Mouse (Mus musculus) forebrain, postnatal 0 days (tissue): Measurements from ENCODE around the gene Ddn. TPM values are rescaled to one million over a fixed set of nuclear protein-coding genes. Genes with fewer than 3 reads are reported as not detected.
"Not testable (repeated sequence)": the region's sequence is repeated elsewhere in the genome, so short reads cannot be mapped to it uniquely, and the experiment has no call there.

Experiments used
- ATAC-seq: fragments of 200-750 bp; cut with Nextera tagmentation; 2 replicates; pipeline ENCODE4 v1.8.0; 2017; ENCODE audit warnings: mild to moderate bottlenecking, moderate library complexity
- DNase-seq: peaks from one replicate; pipeline ENCODE4 v3.0.0-alpha.2; 2015
- H3K27ac ChIP-seq: fragments of 300-500 bp; sonication (generic); 2 replicates; pipeline ENCODE4 v1.5.1; 2014; ENCODE audit warnings: low read depth, mild to moderate bottlenecking, antibody characterized with exemption, low read length, moderate library complexity, mixed read lengths
- H3K27me3 ChIP-seq: fragments of 300-500 bp; sonication (generic); 2 replicates; pipeline ENCODE4 v1.6.1; 2014; ENCODE audit warnings: mild to moderate bottlenecking, low read length, mixed read lengths; ENCODE audit not compliant: insufficient read depth
- H3K36me3 ChIP-seq: fragments of 300-500 bp; sonication (generic); 2 replicates; pipeline ENCODE4 v1.6.1; 2014; ENCODE audit warnings: mild to moderate bottlenecking, moderate library complexity; ENCODE audit not compliant: insufficient read depth
- H3K4me1 ChIP-seq: fragments of 300-500 bp; sonication (generic); 2 replicates; pipeline ENCODE4 v1.6.1; 2014; ENCODE audit warnings: antibody characterized with exemption; ENCODE audit not compliant: insufficient read depth
- H3K4me2 ChIP-seq: fragments of 300-500 bp; sonication (generic); 2 replicates; pipeline ENCODE4 v1.6.1; 2014; ENCODE audit warnings: low read depth, mild to moderate bottlenecking, moderate library complexity
- H3K4me3 ChIP-seq: fragments of 300-500 bp; sonication (generic); 2 replicates; pipeline ENCODE4 v1.5.1; 2014; ENCODE audit warnings: low read depth, low read length, mixed read lengths
- H3K9ac ChIP-seq: fragments of 300-500 bp; sonication (generic); 2 replicates; pipeline ENCODE4 v1.6.1; 2014; ENCODE audit warnings: mild to moderate bottlenecking
- H3K9me3 ChIP-seq: fragments of 300-500 bp; sonication (generic); 2 replicates; pipeline ENCODE4 v1.6.1; 2016; ENCODE audit warnings: low read length
- CTCF ChIP-seq: sonication (generic); IDR thresholded peaks from 2 replicates; pipeline ENCODE4 v1.5.1; 2016; ENCODE audit warnings: antibody characterized with exemption, control low read depth, low read depth
- WGBS: fragments of 180-500 bp; shearing (Covaris S2); extraction: QIAGEN DNeasy Blood & Tissue Kit; methylation state at CpG from one replicate; pipeline ENCODE4 v1.1.7; 2014; 5-methylcytosine and 5-hydroxymethylcytosine counted together
- polyA plus RNA-seq: library from polyadenylated mRNA; unstranded; fragments of >200 nt; fragmentation: Nextera tagmentation; extraction: Ambion mirVana; gene quantifications from 2 replicates; pipeline ENCODE4 v1.2.1, GENCODE M21; 2015
- total RNA-seq: library from RNA; depleted of rRNA; stranded (reverse); fragments of >200 nt; gene quantifications from 2 replicates; pipeline ENCODE4 v1.2.3, GENCODE M21; 2014

The Ddn gene
- total and polyA plus RNA-seq, 2 experiments from 2014 or later, result 2.2 to 36.3 TPM

GRCm38 (mm10) chr15:98812741-98813424 lies 3.6 kb upstream of the Ddn start:
- no peaks in the 10 kb centered on the region for H3K9me3 ChIP-seq
- H3K4me3 ChIP-seq, result no peak overlapping the region
- no peak overlapping the region for H3K9ac ChIP-seq
- peaks cover 10% of the 10 kb centered on the region; the same call in 1 of the 2 replicates for H3K4me1 ChIP-seq
- TF ChIP-seq CTCF, result no peak
- no peak for ATAC-seq
- peaks cover 22% of the 10 kb centered on the region for H3K27me3 ChIP-seq
- no peak overlapping the region for H3K27ac ChIP-seq
- WGBS, result 86% methylated on average over 20 of the region's 20 CpGs
- no peak overlapping the region for H3K4me2 ChIP-seq
- peaks cover 27% of the 10 kb centered on the region for H3K36me3 ChIP-seq
- no peak for DNase-seq

- not testable (repeated sequence) for H3K27ac ChIP-seq, H3K9ac ChIP-seq, DNase-seq, H3K9me3 ChIP-seq, H3K4me3 ChIP-seq, ATAC-seq, H3K4me2 ChIP-seq
- peaks cover 20% of the 10 kb centered on the region for H3K36me3 ChIP-seq
- 73% methylated on average over 6 of the region's 6 CpGs for WGBS
- H3K4me1 ChIP-seq, result peaks cover 10% of the 10 kb centered on the region; the same call in 1 of the 2 replicates
- H3K27me3 ChIP-seq, result peaks cover 41% of the 10 kb centered on the region
Observed at GRCm38 (mm10) chr15:98810212-98810611, 922 bp upstream of the Ddn start.

GRCm38 (mm10) chr15:98808651-98809134 lies 597 bp downstream of the Ddn start:
- Histone ChIP-seq H3K9ac (peak overlapping the region; percentile 52), H3K4me1 (peaks cover 10% of the 10 kb centered on the region; the same call in 1 of the 2 replicates), H3K4me3 (peak overlapping the region; percentile 44; the same call in 1 of the 2 replicates), H3K4me2 (peak overlapping the region; percentile 85), H3K27me3 (peaks cover 54% of the 10 kb centered on the region), H3K36me3 (peaks cover 11% of the 10 kb centered on the region), H3K27ac (peak overlapping the region; percentile 72), H3K9me3 (no peaks in the 10 kb centered on the region)
- peak; percentile 61 for ATAC-seq
- TF ChIP-seq CTCF, result no peak
- peak; percentile 76 for DNase-seq
- 5% methylated on average over 6 of the region's 6 CpGs for WGBS

- peak; percentile 77 for ATAC-seq
- H3K4me1 ChIP-seq, result peaks cover 10% of the 10 kb centered on the region; the same call in 1 of the 2 replicates
- TF ChIP-seq CTCF, result peak; percentile 18; the same call in 1 of the 2 replicates
- H3K36me3 ChIP-seq, result peaks cover 6% of the 10 kb centered on the region
- H3K27ac ChIP-seq, result peak overlapping the region; percentile 72
- H3K4me3 ChIP-seq, result peak overlapping the region; percentile 44
- peaks cover 60% of the 10 kb centered on the region for H3K27me3 ChIP-seq
- H3K9me3 ChIP-seq, result no peaks in the 10 kb centered on the region
- WGBS, result 1% methylated on average over 34 of the region's 34 CpGs
- peak overlapping the region; percentile 85 for H3K4me2 ChIP-seq
- peak overlapping the region; percentile 52 for H3K9ac ChIP-seq
- DNase-seq, result peak; percentile 89
Observed at GRCm38 (mm10) chr15:98807895-98808650, 1.2 kb downstream of the Ddn start.

- Histone ChIP-seq H3K36me3 (no peaks in the 10 kb centered on the region), H3K4me3 (peak overlapping the region; percentile 44), H3K27ac (no peak overlapping the region), H3K9ac (peak overlapping the region; percentile 52), H3K9me3 (no peaks in the 10 kb centered on the region), H3K4me2 (peak overlapping the region; percentile 85), H3K4me1 (peaks cover 10% of the 10 kb centered on the region; the same call in 1 of the 2 replicates), H3K27me3 (peaks cover 69% of the 10 kb centered on the region)
- ATAC-seq (no peak), DNase-seq (no peak)
- WGBS, result 2% methylated on average over 57 of the region's 58 CpGs
- no peak for TF ChIP-seq CTCF
Observed at GRCm38 (mm10) chr15:98806809-98807770, 2.2 kb downstream of the Ddn start.

GRCm38 (mm10) chr15:98806071-98806808 lies 3.0 kb downstream of the Ddn start:
- peaks cover 10% of the 10 kb centered on the region; the same call in 1 of the 2 replicates for H3K4me1 ChIP-seq
- no peaks in the 10 kb centered on the region for H3K36me3 ChIP-seq
- ATAC-seq, result no peak

More at GRCm38 (mm10) chr15:98806071-98806808, 3.0 kb downstream of the Ddn start:
- H3K9me3 ChIP-seq, result no peaks in the 10 kb centered on the region
- TF ChIP-seq CTCF, result no peak
- no peak overlapping the region for H3K27ac ChIP-seq
- peak overlapping the region; percentile 53 for H3K9ac ChIP-seq
- H3K4me3 ChIP-seq, result peak overlapping the region; percentile 44
- WGBS, result 11% methylated on average over 30 of the region's 30 CpGs
- DNase-seq, result no peak
- peak overlapping the region; percentile 85 for H3K4me2 ChIP-seq
- H3K27me3 ChIP-seq, result peaks cover 77% of the 10 kb centered on the region
